Mouse (Mus musculus): ENCODE measurements at regions not wholly inside any gene's neighbourhood (a gene's known extent, or its start where the extent isn't known, plus 50 kb on each side); places are given as distances from the start of the nearest gene placed in this dataset.

DNA sequence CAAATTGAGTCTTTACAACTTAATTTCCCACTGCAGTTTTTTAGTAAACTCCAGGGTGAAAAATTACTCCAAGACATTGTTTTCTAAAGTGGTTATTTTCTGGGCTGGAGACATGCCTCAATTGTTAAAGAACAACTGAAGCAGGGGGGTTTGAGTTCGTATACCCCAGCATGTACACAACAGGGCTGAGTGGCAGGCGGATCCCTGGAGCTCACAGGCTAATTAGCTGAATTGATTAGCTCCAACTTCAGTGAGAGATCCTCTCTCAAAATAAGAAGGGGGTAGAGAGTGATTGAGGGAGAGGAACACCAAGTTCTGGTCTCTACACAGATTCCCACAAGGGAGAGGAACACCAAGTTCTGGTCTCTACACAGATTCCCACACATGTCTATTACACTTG, 164.2 kb downstream of the Wdr20rt start:
- H3K9ac ChIP-seq (ENCODE audit: low read length), result no peak overlapping the region
- 76% methylated on average over 2 of the region's 2 CpGs for WGBS
- no peak overlapping the region for H3K4me2 ChIP-seq (ENCODE audit: low read length)
- no peaks in the 10 kb centered on the region for H3K27me3 ChIP-seq (ENCODE audit: control insufficient read depth, insufficient read depth, low read length)
- no peaks in the 10 kb centered on the region for H3K9me3 ChIP-seq (ENCODE audit: control insufficient read depth, low read length)
- H3K27ac ChIP-seq (replicated peaks in 1 of 2; ENCODE audit: control insufficient read depth in 1 of 2, insufficient read depth in 1 of 2, low read depth in 2 of 2, low read length in 2 of 2), result no peak overlapping the region
- ATAC-seq (ENCODE audit: insufficient number of reproducible peaks, insufficient read depth, low FRiP score, low read depth), result no peak
- H3K4me3 ChIP-seq (ENCODE audit: control insufficient read depth in 1 of 2, insufficient read depth in 1 of 2, low read depth in 1 of 2, low read length in 2 of 2), result no peak overlapping the region
- H3K36me3 ChIP-seq (ENCODE audit: control insufficient read depth, insufficient read depth, low read length), result no peaks in the 10 kb centered on the region
- H3K4me1 ChIP-seq (ENCODE audit: control insufficient read depth in 2 of 2, insufficient read depth in 2 of 2, low read length in 2 of 2), result peaks cover 4 to 10% of the 10 kb centered on the region in 2 experiments; a peak in 2 of 4 replicates

DNA sequence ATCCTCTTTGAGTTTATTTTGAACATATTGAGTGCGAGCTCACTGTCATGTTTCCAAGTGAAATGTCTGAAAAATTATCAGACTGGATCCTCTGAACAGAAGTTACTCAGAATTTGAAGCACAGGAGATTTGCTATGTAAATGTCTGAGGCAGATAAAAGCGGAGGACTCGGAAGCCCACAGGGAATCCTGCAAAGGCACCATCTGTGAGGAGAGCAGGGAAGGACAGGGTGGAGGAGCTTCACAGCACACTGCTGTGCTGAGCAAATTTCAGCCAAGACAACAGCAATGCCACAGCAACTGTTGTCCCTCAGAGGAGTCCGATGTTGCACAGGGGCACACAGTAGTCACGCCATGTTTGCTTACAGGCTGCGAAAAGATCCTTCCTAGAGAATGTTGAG, 165.0 kb downstream of the Wdr20rt start:
- ATAC-seq (ENCODE audit: insufficient number of reproducible peaks, insufficient read depth, low FRiP score, low read depth), result no peak
- Histone ChIP-seq H3K9ac (ENCODE audit: low read length) (no peak overlapping the region), H3K4me3 (ENCODE audit: control insufficient read depth in 1 of 2, insufficient read depth in 1 of 2, low read depth in 1 of 2, low read length in 2 of 2) (no peak overlapping the region), H3K27me3 (ENCODE audit: control insufficient read depth, insufficient read depth, low read length) (no peaks in the 10 kb centered on the region), H3K27ac (replicated peaks in 1 of 2; ENCODE audit: control insufficient read depth in 1 of 2, insufficient read depth in 1 of 2, low read depth in 2 of 2, low read length in 2 of 2) (no peak overlapping the region), H3K4me1 (ENCODE audit: control insufficient read depth in 2 of 2, insufficient read depth in 2 of 2, low read length in 2 of 2) (peaks cover 4 to 10% of the 10 kb centered on the region in 2 experiments; a peak in 2 of 4 replicates), H3K36me3 (ENCODE audit: control insufficient read depth, insufficient read depth, low read length) (no peaks in the 10 kb centered on the region), H3K4me2 (ENCODE audit: low read length) (no peak overlapping the region), H3K9me3 (ENCODE audit: control insufficient read depth, low read length) (no peaks in the 10 kb centered on the region)
- WGBS, result 88% methylated on average over 6 of the region's 6 CpGs

DNA sequence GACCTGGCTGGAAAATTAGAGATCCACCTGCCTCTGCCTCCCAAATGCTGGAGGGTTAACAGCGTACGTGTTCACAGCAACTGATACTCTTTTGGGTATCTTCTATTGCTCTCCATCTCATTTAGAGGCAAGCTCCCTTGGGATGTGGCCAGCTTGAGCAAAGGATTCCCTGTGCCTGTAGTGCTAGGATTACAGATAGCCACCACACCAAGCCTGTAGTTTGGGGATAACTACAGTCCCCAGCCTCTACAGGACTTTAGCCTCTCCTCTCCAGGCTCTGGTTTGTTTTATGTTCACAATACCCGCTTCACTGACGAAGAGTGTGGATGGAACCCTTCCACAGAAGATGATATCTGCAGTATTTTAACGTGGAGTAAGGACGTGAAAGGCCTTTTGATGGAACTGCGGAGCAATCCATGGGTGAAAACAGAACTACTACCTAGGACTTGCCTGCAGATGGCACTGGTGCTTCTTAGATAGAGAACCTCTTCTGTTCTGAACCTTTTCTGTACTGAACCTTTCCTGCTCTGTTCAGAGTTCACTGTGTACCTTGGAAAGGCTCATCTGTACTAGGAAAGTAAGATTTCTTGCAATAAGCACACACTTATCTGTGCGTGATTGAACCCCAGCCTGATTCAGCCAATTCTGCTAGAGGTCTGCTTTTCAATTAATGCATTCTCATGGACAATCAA, 176.6 kb downstream of the Wdr20rt start:
- no peak for ATAC-seq (ENCODE audit: insufficient number of reproducible peaks, insufficient read depth, low FRiP score, low read depth)
- Histone ChIP-seq H3K4me3 (ENCODE audit: control insufficient read depth in 1 of 2, insufficient read depth in 1 of 2, low read depth in 1 of 2, low read length in 2 of 2) (no peak overlapping the region), H3K27me3 (ENCODE audit: control insufficient read depth, insufficient read depth, low read length) (no peaks in the 10 kb centered on the region), H3K4me2 (ENCODE audit: low read length) (no peak overlapping the region), H3K36me3 (ENCODE audit: control insufficient read depth, insufficient read depth, low read length) (no peaks in the 10 kb centered on the region), H3K9me3 (ENCODE audit: control insufficient read depth, low read length) (no peaks in the 10 kb centered on the region), H3K9ac (ENCODE audit: low read length) (no peak overlapping the region), H3K4me1 (ENCODE audit: control insufficient read depth in 2 of 2, insufficient read depth in 2 of 2, low read length in 2 of 2) (no peaks in the 10 kb centered on the region), H3K27ac (replicated peaks in 1 of 2; ENCODE audit: control insufficient read depth in 1 of 2, insufficient read depth in 1 of 2, low read depth in 2 of 2, low read length in 2 of 2) (no peak overlapping the region)
- WGBS, result 38% methylated on average over 8 of the region's 8 CpGs

DNA sequence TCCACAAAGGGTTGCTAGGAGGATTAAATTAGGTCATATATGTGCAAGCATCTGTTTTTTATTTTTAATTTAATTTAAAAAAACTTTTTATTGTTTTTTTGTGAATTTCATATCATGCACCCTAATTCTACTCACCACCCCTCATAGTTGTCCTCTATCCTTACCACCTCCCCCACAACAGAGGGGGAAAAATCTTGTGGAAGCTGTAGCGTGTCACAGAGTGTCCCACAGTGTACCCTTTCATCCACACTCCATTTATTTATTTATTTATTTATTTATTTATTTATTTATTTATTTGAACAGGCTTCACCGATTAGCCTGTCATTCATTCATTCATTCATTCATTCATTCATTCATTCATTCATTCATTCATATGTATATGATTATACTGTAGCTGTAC, 177.8 kb downstream of the Wdr20rt start:
- Histone ChIP-seq H3K27ac (replicated peaks in 1 of 2; ENCODE audit: control insufficient read depth in 1 of 2, insufficient read depth in 1 of 2, low read depth in 2 of 2, low read length in 2 of 2) (no peak overlapping the region), H3K4me2 (ENCODE audit: low read length) (no peak overlapping the region), H3K36me3 (ENCODE audit: control insufficient read depth, insufficient read depth, low read length) (no peaks in the 10 kb centered on the region), H3K9ac (ENCODE audit: low read length) (no peak overlapping the region), H3K27me3 (ENCODE audit: control insufficient read depth, insufficient read depth, low read length) (no peaks in the 10 kb centered on the region), H3K4me1 (ENCODE audit: control insufficient read depth in 2 of 2, insufficient read depth in 2 of 2, low read length in 2 of 2) (no peaks in the 10 kb centered on the region), H3K9me3 (ENCODE audit: control insufficient read depth, low read length) (no peaks in the 10 kb centered on the region), H3K4me3 (ENCODE audit: control insufficient read depth in 1 of 2, insufficient read depth in 1 of 2, low read depth in 1 of 2, low read length in 2 of 2) (no peak overlapping the region)
- 80% methylated on average over 2 of the region's 2 CpGs for WGBS
- no peak for ATAC-seq (ENCODE audit: insufficient number of reproducible peaks, insufficient read depth, low FRiP score, low read depth)

DNA sequence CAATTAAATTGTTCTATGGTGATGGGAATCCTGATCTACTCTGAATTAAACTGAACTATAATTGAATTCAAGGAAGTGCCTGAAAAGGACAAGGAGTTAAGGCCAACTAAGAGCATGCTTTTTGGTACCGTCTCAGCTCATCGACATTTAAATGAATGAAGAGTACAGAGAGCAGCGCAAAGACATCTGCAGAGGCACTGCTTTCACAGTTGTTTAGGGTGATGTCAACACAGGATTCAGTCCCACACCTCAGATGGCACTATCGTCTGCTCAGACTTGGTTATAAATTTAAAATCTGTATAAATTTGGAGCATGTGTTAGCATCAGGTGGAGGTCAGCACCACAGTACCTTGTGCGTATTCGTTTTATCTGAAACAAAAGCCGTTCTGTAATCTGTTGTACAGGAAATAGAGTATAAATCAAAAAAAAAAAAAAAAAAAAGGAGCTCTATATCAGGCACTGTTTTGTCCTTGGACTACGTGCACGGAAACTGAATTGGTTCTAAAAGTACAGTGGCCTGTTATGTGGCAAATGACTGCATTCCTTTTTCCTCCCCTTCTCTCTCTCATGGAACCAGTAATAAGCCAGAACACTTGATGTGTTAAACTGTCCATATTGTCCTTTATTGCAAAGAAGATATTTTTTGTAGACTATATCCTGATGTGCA, 187.8 kb downstream of the Wdr20rt start:
- H3K27ac ChIP-seq (replicated peaks in 1 of 2; ENCODE audit: control insufficient read depth in 1 of 2, insufficient read depth in 1 of 2, low read depth in 2 of 2, low read length in 2 of 2), result no peak overlapping the region
- ATAC-seq (ENCODE audit: insufficient number of reproducible peaks, insufficient read depth, low FRiP score, low read depth), result no peak
- H3K4me3 ChIP-seq (ENCODE audit: control insufficient read depth in 1 of 2, insufficient read depth in 1 of 2, low read depth in 1 of 2, low read length in 2 of 2), result no peak overlapping the region
- WGBS, result 69% methylated on average over 9 of the region's 9 CpGs
- H3K9me3 ChIP-seq (ENCODE audit: control insufficient read depth, low read length), result no peaks in the 10 kb centered on the region
- no peaks in the 10 kb centered on the region for H3K4me1 ChIP-seq (ENCODE audit: control insufficient read depth in 2 of 2, insufficient read depth in 2 of 2, low read length in 2 of 2)
- no peaks in the 10 kb centered on the region for H3K36me3 ChIP-seq (ENCODE audit: control insufficient read depth, insufficient read depth, low read length)
- no peak overlapping the region for H3K4me2 ChIP-seq (ENCODE audit: low read length)
- no peak overlapping the region for H3K9ac ChIP-seq (ENCODE audit: low read length)
- no peaks in the 10 kb centered on the region for H3K27me3 ChIP-seq (ENCODE audit: control insufficient read depth, insufficient read depth, low read length)

DNA sequence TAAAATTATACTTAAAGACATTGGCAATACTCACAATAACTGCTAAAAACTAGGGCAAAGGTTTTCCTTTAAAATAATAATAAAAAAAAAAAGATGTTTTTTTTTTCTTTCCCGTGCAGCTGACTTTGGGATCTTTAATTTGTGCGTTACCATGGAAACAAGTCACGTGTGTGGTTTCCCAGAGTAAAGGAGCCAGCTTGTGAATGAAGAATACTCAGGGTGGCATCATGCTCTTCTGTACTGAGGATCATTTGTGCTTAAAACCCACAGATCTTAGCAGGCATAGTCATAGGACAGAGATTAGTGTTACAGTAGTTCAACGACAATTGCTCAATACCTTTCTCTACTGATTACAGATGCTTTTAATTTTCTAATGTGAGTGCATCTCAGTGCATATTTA, 189.1 kb downstream of the Wdr20rt start:
- H3K9ac ChIP-seq (ENCODE audit: low read length), result no peak overlapping the region
- WGBS, result 70% methylated on average over 4 of the region's 4 CpGs

DNA sequence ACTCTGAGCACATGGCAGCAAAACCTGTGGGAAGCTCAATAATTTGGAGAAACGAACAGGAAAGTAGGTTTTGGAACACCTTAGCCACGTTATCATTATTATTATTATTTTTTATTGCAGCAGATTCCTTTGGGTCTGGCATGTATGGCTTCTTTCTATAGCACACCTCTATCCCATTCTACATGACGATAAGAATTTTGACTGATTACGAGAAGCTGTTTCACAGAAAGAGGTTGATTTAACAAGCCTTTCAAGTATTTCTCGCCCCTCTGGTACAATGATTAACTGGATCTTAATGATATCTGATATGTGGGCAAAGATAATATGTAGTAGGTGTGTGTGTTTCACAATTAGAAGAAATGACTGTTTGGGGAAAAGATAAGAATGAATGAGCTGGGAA, 191.6 kb downstream of the Wdr20rt start:
- Histone ChIP-seq H3K9me3 (ENCODE audit: control insufficient read depth, low read length) (no peaks in the 10 kb centered on the region), H3K4me3 (ENCODE audit: control insufficient read depth in 1 of 2, insufficient read depth in 1 of 2, low read depth in 1 of 2, low read length in 2 of 2) (no peak overlapping the region), H3K4me1 (ENCODE audit: control insufficient read depth in 2 of 2, insufficient read depth in 2 of 2, low read length in 2 of 2) (no peaks in the 10 kb centered on the region), H3K27ac (replicated peaks in 1 of 2; ENCODE audit: control insufficient read depth in 1 of 2, insufficient read depth in 1 of 2, low read depth in 2 of 2, low read length in 2 of 2) (no peak overlapping the region), H3K36me3 (ENCODE audit: control insufficient read depth, insufficient read depth, low read length) (no peaks in the 10 kb centered on the region), H3K9ac (ENCODE audit: low read length) (no peak overlapping the region), H3K27me3 (ENCODE audit: control insufficient read depth, insufficient read depth, low read length) (no peaks in the 10 kb centered on the region), H3K4me2 (ENCODE audit: low read length) (no peak overlapping the region)
- WGBS, result 71% methylated on average over 5 of the region's 5 CpGs
- no peak for ATAC-seq (ENCODE audit: insufficient number of reproducible peaks, insufficient read depth, low FRiP score, low read depth)

More for the DNA sequence above, 189.1 kb downstream of the Wdr20rt start:
- no peak for ATAC-seq (ENCODE audit: insufficient number of reproducible peaks, insufficient read depth, low FRiP score, low read depth)
- Histone ChIP-seq H3K9me3 (ENCODE audit: control insufficient read depth, low read length) (no peaks in the 10 kb centered on the region), H3K36me3 (ENCODE audit: control insufficient read depth, insufficient read depth, low read length) (no peaks in the 10 kb centered on the region), H3K4me2 (ENCODE audit: low read length) (no peak overlapping the region), H3K27ac (replicated peaks in 1 of 2; ENCODE audit: control insufficient read depth in 1 of 2, insufficient read depth in 1 of 2, low read depth in 2 of 2, low read length in 2 of 2) (no peak overlapping the region), H3K4me3 (ENCODE audit: control insufficient read depth in 1 of 2, insufficient read depth in 1 of 2, low read depth in 1 of 2, low read length in 2 of 2) (no peak overlapping the region), H3K4me1 (ENCODE audit: control insufficient read depth in 2 of 2, insufficient read depth in 2 of 2, low read length in 2 of 2) (no peaks in the 10 kb centered on the region), H3K27me3 (ENCODE audit: control insufficient read depth, insufficient read depth, low read length) (no peaks in the 10 kb centered on the region)

DNA sequence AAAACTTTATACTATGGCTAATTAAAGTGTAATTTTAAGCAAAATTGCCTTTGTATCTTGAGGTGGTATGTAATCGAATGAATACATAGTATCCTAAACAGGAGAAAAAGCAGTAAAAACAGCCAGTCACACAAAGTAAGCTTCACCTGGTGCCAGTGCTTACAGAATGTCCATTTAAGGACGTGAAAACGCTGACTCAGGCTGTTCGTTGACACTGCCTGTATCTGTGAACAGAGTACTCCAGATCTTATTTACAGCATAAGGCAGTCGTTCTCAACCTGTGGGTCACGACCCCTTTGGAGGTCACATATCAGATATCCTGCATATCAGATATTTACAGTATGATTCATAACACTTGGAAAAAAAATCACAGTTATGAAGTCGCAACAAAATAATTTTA, 194.8 kb downstream of the Wdr20rt start:
- no peak for ATAC-seq (ENCODE audit: insufficient number of reproducible peaks, insufficient read depth, low FRiP score, low read depth)
- Histone ChIP-seq H3K9ac (ENCODE audit: low read length) (no peak overlapping the region), H3K9me3 (ENCODE audit: control insufficient read depth, low read length) (no peaks in the 10 kb centered on the region), H3K27me3 (ENCODE audit: control insufficient read depth, insufficient read depth, low read length) (no peaks in the 10 kb centered on the region), H3K4me2 (ENCODE audit: low read length) (no peak overlapping the region), H3K36me3 (ENCODE audit: control insufficient read depth, insufficient read depth, low read length) (no peaks in the 10 kb centered on the region), H3K27ac (replicated peaks in 1 of 2; ENCODE audit: control insufficient read depth in 1 of 2, insufficient read depth in 1 of 2, low read depth in 2 of 2, low read length in 2 of 2) (no peak overlapping the region), H3K4me1 (ENCODE audit: control insufficient read depth in 2 of 2, insufficient read depth in 2 of 2, low read length in 2 of 2) (no peaks in the 10 kb centered on the region), H3K4me3 (ENCODE audit: control insufficient read depth in 1 of 2, insufficient read depth in 1 of 2, low read depth in 1 of 2, low read length in 2 of 2) (no peak overlapping the region)
- WGBS, result 69% methylated on average over 7 of the region's 7 CpGs
